Mouse (Mus musculus) megakaryocyte, adult 5-6 weeks (primary cell): Measurements from ENCODE around the gene Sirt3. TPM values are rescaled to one million over a fixed set of nuclear protein-coding genes. Genes with fewer than 3 reads are reported as not detected.

Source experiments
- ATAC-seq: 2 replicates; pipeline ENCODE4 v1.8.0; 2016; ENCODE audit warnings: mild to moderate bottlenecking, inconsistent platforms; ENCODE audit not compliant: poor library complexity, severe bottlenecking
- total RNA-seq, 2 experiments: library from RNA; stranded (forward) in 1 of 2; stranded (reverse) in 1 of 2; fragments of 153-499, 151-499 nt in 1 of 2; fragments of 221-1000, 200-1000 nt in 1 of 2; gene quantifications; 2 replicates each; pipeline versions ENCODE4 v1.2.3 to v1.2.4; 2015 to 2017

Sirt3 gene
- 7.9 and 9.1 TPM in 2 replicates for total RNA-seq (2015)
- 6.7 and 9.5 TPM in 2 replicates for total RNA-seq (2017)

DNA sequence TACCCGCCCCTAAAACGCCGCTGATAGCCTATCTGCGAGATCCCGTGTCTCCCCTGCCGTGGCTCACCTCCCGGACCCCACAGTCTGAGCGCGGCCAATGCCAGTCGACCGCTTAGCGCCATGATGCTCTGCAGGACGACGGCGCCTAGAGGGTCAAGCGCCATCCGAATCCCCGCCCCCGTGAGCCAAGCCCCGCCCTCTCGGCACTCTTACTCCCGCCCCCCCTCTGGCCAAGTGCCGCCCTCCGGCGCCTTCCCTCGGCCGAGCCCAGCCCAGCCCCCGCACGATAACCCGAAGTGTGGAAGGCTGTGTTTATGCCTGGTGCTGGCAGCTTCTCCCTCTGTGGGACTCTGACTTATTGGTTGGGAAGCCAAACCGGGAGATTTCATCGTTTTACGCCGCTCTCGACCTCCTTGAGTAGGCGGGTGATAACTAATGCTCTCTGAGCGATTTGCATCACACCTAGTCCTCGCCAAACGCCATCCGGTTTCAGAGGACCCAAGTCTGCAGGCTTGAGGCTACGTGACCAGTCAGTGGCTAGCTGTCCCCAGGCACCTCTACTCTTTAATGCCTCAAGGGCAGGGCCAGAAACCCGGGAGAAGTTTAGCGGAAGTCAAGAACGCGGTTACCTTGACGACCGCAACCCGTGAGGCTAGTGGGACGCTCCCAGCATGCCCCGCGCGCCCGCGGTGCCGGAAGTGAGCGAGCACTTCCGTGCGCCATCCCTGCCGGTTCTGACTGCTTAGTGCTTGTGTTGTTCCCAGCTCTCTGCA is at the start of gene Sirt3, which contains the start of gene Psmd13:
Gene Sirt3 (minus strand): TSS at position 614 of the 773 bp plus-strand sequence.
Gene Psmd13 (plus strand): TSS at position 273 of the 773 bp plus-strand sequence.
- ATAC-seq: peak; percentile 90

- ATAC-seq: no peak
Observed at GRCm38 (mm10) chr7:140927181-140927580, 45.1 kb upstream of the Sirt3 start.

- ATAC-seq: no peak
Observed at GRCm38 (mm10) chr7:140923070-140923775, 41.1 kb upstream of the Sirt3 start.

- ATAC-seq: peak; percentile 58
Observed at GRCm38 (mm10) chr7:140922398-140923069, 40.4 kb upstream of the Sirt3 start.

DNA sequence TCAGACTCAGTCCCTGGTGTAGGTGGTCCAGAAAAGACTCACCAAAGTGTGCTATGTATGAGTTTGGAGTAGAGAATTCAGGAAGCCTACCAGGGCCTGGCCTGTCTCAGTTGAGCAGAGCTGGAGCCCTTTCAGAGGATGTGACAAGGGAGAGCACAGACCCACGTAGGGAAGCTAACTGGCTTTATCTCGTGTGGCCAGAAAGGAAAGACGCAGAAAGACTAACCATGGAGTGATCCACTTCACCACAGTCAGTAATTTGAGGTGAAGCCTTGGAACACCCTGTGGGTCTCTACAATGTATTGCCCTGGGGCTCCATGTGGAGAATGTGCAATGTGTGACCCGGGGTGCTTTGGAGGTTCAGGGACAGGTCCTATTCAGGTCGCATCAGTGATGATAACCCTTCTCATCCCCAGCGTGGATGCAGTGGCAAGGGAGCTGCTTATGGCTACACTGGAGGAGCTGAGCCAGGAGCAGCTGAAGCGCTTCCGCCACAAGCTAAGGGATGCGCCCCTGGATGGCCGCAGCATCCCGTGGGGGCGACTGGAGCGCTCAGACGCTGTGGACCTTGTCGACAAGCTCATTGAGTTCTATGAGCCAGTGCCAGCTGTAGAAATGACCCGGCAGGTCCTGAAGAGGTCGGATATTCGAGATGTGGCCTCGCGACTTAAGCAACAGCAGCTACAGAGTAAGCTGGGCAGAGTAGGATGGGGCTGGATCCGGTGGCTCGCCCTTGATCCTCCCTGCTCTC is 39.3 kb upstream of the Sirt3 start:
- no peak for ATAC-seq

- ATAC-seq: no peak
Observed at GRCm38 (mm10) chr7:140920418-140921029, 38.4 kb upstream of the Sirt3 start, which contains the start of gene Nlrp6. Gene Nlrp6 (plus strand): TSS chr7:140920902.

DNA sequence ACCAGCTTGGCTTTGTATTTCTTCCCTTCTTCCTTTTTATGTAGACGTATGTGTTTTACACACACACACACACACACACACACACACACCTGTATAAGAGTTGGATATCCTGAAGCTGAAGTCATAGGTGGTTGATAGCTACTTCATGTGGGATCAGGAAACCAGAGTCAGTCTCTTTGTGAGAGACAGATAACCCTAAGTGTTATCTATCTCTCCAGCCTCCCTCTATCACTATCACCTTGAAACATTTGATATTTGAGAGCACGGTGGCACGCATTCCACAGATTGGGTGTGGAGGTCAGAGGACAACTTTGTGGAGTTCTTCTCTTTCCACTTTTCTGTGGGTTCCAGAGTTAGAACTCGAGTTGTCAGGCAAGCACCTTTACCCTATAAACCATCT is 37.8 kb upstream of the Sirt3 start:
- ATAC-seq: no peak

DNA sequence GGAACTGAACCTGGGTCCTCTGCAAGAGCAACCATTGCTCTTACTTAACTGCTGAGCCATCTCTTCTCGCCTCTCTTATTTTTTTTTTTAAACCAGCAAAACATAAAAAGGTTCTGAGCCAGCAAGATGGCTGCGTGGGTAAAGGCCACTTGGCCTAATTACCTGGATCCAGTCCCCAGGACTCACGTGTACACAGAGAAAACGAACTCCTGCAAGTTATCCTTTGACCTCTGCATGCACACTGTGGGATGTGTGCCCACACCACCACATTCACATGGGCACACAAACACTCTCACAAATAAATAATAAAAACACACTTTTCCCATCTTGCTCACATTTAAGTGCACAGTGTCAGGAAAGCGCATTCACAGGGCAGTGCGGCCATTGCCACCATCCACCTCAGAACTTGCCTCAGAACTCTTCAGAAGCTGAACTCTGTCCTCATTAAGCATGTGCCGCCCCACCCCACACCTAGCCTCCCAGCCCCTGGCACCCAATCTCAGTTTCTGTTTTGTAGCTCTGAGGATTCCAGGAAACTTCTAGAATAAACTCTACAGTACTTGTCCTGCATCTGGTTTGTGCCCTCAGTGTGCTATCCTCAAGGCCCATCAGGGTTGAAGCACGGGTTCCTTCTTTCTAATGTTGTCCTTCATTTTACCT is 32.1 kb upstream of the Sirt3 start:
- no peak for ATAC-seq

GRCm38 (mm10) chr7:140912846-140913482 is 30.9 kb upstream of the Sirt3 start:
- no peak for ATAC-seq

DNA sequence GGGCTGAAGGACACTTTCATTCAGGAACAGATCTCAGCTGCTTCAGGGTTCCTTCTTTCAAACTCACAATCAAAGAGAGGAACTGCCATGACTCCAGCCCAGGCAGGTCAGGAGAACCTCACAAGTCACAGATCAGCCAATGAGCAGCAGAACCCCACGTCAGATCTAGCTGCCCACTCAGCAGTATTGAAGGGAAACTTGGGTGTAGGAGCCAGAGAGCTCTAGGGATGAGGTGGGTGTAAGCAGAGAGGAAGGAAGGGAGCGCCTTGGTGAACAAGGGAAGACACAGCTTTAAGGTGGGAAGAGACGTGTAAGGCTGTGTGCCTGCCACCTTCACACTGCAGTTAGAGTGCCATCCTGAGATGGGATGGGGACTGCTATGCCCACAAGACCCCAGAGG is 30.2 kb upstream of the Sirt3 start:
- ATAC-seq: no peak

DNA sequence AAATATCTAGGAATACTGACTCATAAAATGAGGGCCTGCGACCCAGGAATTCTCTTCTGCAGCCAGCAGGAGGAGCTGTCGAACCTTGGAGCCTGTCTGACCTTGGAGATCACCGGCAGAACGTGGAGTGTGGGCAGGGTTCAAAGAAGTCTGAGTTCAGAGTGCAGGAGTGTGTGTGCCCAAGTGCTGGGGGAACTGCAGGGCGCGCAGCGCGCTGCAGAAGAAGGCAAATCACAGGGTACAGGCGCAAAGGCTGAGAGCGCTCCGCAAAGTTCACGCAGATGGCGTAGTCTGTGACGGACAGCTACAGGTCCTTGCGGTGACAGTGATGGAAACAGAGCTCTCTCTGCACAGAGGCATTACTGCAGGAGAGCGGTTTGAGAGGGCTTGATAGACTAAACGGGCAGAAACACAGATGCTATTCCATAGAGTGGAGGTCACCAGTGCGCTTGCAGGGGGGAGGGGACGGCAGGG is 26.6 kb upstream of the Sirt3 start:
- ATAC-seq: peak; percentile 95

GRCm38 (mm10) chr7:140908181-140908580 is 26.1 kb upstream of the Sirt3 start:
- peak; percentile 14 for ATAC-seq

DNA sequence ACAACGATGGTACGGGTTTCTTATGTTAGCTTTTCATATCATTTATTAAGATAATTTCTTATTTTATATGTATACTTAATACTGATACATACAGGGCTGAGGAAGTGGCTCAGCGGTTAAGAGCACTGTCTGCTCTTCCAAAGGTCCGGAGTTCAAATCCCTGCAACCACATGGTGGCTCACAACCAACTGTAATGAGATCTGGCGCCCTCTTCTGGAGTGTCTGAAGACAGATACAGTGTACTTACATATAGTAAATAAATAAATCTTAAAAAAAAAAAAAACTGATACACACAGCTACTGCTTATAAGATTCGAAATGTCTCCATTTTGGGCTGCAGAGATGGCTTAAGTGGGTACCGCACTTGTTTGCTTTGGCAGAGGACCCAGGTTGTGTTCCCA is 25.6 kb upstream of the Sirt3 start:
- no peak for ATAC-seq

- ATAC-seq: no peak
Observed at GRCm38 (mm10) chr7:140907131-140907530, 25.0 kb upstream of the Sirt3 start.

GRCm38 (mm10) chr7:140905642-140906081 is 23.6 kb upstream of the Sirt3 start:
- no peak for ATAC-seq

GRCm38 (mm10) chr7:140903212-140903611 is 21.1 kb upstream of the Sirt3 start:
- peak; percentile 89 for ATAC-seq

- no peak for ATAC-seq
Observed at GRCm38 (mm10) chr7:140902036-140902875, 20.1 kb upstream of the Sirt3 start.

GRCm38 (mm10) chr7:140900220-140900619 is 18.1 kb upstream of the Sirt3 start, which contains the start of gene Cox8b:
Gene Cox8b (minus strand): TSS chr7:140900446.
- no peak for ATAC-seq
